Mouse (Mus musculus) ovary, adult 18-20 months (tissue): ENCODE data around the gene BC016579.
A peak's percentile ranks its signal among the peaks of the same experiment; 100 is the strongest.

ENCODE experiments used
- DNase-seq: peaks from one replicate; pipeline ENCODE4 v3.0.0; 2022; ENCODE audit warnings: low spot score, mixed read lengths

Gene BC016579

DNA sequence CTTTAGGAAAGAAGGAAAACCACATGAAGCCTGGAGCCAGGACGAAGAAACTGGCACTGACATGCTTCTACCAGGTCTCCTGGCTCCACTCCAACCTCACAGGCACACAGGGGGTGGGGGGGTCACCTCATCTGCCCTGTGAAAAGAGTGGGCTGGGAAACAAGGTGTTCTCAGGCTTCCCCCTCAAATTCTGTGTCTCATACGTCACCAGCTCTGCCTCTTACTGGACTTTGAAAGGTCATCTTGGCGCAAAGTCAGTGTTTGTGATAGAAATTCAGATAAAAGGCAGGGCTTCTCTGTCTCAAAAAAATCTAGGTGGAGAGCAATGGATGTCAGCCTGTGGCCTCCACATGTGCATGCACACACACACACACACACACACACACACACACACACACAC is 12.6 kb downstream of the BC016579 start:
- DNase-seq, result no peak

DNA sequence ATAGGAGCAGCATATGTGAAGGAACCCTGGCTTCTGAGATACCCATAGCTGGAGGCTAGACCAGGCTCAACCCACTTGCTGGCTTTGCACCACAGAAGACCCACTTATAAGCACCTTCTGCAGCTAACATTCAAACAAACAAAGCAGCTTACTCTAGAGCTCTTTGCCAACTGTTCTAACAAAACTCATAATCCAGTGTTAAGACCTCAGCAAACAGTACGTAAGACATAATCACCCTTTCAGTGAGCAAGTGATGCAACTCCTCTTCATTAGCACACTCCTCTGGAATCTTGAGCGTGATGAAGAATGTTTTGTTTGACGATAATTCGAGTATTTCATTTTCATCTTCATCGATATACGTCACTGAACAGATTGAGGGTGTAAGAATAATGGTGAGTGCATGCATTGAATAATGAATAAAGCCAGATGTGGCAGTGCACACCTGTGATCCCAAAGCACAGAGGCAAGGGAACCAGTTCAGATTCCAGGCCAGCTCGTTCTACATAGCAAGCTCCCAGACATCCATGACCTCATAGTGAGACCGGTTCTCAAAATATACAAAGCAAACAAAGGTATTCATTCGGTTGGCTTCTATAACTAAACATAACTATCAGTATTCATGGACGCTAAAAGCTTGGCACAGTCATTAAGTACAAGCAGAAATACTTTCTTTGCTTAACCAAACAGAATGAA is 13.7 kb downstream of the BC016579 start:
- no peak for DNase-seq

DNA sequence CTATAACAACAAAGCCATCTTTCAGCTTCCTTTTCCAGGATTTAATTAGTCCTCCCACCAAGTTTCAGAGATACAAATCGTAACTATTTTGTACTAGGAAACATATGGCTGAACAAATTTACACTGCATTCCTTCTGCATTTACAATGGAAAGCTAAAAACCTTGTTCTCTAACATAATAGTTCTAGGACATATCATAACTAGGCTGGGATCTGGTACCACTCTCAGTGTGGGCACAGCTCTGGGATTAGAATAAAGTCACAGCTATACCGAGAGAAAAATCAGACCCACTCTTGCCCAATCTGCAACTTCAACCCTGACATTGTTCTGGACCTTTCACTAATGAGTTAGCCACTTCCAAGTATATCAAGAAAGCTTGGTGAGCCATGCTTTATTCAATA is 18.0 kb downstream of the BC016579 start:
- no peak for DNase-seq

DNA sequence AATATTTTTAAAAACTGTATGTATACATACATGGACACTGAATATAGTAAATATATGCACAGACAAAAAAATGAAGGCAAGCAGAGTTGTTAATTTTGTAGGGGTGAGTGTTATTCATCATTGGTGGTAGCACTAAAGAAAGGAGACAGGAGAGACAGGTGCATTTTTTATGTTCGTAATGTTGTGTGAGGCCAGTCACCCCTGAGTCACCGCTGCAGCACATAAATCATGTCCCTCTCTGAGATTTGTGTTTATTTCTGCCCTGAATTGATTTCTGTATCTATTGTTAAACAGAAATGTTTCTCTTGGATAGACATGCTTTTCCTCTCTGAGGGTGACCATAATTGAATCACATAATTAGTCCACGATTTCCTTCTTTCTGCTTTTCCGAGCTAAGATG is 21.4 kb downstream of the BC016579 start:
- DNase-seq, result no peak

DNA sequence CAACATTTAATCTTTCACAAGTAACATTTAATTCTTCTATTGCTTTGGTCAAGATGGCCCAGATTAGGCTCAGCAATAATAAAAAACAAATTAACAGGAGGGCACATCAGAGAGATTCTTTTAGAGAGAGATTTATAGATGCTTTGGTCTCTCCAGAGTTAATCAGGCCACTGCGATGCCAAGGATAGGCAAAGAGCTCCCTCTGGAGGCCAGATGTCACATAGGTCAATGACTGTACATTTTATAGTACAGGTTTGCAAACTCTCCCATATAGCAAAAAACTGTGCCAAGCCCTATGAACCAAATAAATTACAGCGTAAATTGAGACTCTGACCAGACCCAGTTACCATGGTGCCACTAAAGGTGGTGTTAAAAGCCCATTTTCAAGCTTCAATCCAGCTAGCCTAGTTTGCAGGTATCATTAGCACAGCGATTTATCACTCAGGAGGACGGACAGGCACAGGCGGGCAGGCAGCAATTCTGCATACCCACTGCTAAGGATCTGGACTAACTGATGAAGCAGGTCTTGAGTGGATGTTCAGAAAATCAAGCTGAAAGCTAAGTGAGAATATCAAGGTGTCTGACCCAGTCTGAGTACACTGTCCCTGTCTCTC is 23.4 kb downstream of the BC016579 start:
- peak; percentile 8 for DNase-seq

DNA sequence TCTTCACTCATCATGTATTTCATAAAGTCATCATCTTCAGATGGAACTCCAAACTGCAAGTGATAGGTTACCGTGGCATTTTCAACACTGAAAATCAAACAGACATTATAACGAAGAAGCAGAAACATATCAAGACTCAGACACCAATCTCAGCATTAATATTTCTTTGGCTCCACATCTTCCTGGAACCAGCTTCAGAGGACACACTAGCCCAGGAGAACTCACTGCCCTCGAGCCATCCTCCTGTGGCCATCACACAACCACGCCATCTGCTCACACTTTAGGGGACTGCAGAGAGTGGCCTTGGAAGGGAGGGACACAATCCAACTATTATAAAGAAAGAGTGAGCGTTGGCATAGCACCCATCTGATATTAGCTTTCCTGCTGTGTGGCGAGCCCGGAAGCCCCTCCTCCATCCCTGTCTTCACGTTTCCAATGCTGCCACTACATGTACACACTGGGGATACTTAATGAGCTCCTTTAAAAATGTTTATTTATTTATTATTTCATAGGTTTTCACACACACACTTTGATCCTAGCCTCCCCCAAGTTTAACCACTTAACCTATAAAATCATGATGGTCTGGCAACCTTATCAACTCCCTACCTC is 24.3 kb downstream of the BC016579 start:
- no peak for DNase-seq

DNA sequence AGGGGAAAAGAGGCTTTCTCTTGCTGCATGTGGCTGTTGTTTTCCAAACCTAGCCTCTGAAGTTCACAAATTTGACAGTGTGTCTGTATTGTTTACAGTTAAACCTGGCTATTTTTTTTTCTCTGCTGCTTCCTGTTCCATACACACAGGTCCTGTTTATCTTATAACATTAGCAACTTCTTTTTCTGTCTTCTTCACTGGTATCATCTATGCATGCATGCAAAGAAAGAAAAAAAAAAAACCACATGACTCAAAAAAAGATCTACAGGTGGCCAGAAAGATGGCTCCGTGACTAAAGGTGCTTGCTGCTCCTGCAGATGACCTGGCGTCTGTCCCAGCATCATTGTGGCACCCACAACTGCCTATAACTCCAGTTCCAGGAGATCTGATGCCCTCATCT is 28.5 kb downstream of the BC016579 start:
- no peak for DNase-seq

DNA sequence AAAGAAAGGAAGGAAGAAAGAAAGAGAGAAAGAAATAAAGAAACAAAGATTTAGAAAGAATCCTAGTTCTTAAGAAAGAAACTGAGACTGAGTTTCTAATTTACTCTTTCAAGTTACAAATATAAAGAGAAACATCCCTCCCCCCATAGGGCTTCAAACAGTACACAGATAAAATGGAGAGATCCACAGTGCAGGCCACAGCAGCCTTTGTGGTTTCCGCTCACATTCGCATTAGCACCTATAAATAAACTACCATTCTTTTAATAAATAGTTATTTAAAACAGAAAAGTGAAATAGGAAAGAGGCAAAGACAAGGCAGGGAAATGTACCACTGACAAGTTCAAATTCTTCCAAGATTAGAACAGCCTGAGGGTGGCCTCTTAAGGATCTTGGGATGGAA is 29.1 kb downstream of the BC016579 start:
- no peak for DNase-seq

DNA sequence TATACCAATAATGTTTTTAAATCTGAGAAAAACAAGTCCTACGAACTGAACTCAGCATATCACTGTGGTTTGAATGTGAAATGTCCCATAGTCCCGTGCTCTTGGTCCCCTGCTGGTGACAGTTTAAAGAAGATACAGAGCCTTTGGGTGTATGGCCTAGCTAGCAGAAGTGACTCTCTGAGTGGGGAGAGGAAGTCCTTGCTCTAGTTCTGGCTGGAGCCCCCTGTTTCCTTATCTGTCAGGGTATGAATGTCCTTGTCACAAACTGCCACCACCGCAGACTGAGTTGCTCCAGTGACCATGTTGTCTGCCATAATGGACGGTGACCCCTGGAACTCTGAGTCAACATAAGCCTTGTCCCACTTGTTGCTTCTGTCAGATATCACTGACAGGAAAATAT is 30.6 kb downstream of the BC016579 start:
- DNase-seq, result no peak

DNA sequence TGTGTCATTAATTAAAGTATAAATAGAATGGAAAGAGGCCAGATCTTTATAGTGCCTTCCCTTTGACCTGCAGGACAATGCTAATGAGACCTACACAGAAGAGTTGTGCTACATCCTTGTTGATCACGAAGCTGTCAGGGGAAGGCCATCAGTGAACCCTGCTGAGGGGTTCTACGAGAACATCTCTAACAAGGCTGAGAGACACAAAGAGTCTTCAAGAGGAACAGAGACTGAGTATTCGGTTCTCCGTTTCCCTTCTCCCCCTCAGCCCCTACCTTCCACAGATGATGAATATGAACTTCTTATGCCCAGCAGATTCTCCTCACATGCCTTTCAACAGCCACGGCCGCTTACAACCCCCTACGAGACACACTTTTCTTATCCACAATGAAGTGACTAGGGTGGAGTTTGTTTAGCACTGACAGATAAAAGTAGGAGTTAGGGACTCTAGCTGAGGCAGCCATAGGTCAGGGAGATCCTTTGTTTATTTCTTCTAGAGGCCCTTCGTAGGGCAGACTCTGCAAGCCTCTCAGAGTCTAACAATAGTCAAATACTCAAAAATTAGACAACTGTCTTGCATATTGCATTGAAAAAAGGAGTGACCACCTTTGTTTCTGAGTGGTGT is 34.0 kb downstream of the BC016579 start:
- DNase-seq, result no peak

DNA sequence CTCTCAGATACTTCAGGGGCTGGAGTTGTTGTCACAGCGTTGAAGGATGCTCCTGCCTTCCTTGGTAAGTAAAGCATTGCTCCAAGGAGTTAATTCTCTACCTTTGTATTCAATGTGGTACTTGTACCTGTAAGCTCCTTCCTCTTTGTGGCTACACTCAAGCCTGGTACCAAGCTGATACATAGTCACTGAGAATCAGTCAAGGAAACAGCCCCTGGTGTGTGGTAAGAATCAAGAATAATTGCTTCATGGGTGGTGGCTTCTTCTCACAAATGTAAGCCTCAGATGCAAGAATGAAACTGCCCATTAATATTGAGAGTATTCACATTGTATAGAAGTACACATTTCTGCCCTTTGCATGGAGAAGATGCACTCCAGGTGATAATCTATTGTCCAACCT is 37.9 kb downstream of the BC016579 start:
- no peak for DNase-seq

DNA sequence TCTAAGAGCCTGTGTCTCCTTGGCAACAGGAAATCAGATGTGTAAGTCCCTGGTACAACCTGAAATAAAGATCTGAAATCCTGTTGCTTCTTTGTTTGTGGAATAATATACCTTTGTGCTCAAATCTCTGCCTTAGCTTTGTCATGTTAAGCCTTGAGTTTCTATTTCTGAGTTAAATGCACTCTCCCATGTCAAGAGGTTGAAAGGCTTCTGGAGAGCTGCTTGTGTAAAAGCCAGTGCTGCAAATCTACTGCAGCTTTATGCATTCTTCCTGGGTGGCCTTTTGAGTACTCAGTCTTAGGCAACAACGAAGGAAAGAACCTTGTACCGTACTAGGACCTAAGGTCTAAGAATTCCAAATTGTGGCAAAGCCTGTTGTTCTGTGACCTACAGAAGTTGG is 40.6 kb downstream of the BC016579 start:
- DNase-seq, result no peak

DNA sequence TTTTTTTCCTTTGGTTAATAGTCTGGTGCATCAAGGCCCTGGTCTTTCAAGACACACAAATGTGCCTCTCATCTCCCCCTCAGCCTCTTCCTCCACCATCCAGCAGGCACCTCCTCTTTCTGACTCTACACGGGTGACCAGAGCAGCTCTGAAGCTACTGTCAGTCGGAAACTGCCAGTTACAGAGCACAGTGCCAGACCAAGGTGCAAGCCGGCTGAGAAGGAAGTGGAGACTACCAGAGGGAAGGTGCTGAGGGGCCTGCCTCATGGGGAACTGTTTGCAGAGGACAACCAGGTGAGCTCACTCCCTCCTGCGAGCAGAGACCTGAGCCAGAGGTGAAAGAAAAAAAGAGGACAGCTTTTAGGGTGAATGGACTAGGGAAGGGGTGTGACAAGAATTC is 43.6 kb downstream of the BC016579 start, which contains the start of gene Gcsam:
Gene Gcsam (plus strand): TSS at position 114 of the 400 bp plus-strand sequence.
- DNase-seq, result no peak

DNA sequence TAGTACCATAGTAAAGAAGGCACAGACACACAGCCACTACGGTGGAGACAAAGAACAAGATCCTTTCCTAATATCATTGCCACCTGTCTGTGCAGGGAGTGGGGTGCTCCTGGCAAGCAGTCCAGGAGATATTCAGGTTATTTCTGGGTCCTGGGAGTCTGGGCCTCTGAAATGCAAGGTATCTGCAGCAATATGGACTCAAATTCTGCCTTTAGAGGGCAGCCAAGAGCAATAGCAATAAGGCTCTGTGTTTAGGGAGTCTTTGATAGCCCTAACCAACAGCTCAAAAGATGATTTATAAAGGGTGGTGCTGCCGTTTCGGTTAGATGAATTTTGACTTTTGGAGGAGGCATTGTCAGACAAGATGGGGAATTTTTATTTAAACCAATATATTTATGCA is 44.6 kb downstream of the BC016579 start:
- DNase-seq, result no peak

DNA sequence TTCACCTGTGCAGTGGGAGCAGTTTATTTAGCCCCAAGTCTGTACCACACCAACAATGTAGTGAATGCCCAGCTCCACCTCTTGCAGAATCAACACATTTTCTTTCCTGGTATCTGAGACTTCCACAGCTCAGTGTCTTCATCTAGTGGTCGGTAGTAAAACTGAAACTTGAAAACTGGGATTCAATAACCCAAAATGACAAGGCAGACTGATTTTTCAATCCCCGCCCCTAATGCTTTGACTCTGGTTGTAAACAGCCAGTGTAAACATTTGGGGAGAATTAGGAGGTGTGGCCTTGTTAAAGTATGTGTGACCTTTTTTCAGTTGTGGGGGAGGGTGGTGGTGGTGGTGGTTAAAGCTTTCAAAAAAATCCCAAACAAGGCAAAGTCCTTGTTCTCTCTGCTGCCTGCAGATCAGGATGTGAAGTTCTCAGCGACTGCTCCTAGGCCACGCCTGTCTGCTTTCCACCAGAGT is 45.4 kb downstream of the BC016579 start:
- DNase-seq, result no peak

DNA sequence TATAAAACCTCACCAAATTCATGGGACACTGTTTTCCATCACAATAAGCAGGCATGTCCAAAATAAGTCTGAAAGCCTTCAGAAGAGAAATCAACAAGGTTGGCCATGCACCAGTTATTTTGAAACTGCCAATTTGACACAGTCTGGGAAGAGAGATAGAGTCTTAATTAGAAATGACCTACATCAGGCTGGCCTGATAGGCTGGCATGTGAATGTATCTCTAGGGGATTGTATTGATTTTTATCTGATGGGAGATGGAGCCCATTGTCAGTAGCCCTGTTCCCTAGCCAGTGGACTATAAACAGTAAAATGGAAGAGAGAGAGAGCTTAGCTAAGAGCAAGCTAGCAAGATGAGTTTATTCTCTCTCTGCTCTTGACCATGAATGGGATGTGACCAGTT is 58.4 kb downstream of the BC016579 start:
- DNase-seq, result no peak

DNA sequence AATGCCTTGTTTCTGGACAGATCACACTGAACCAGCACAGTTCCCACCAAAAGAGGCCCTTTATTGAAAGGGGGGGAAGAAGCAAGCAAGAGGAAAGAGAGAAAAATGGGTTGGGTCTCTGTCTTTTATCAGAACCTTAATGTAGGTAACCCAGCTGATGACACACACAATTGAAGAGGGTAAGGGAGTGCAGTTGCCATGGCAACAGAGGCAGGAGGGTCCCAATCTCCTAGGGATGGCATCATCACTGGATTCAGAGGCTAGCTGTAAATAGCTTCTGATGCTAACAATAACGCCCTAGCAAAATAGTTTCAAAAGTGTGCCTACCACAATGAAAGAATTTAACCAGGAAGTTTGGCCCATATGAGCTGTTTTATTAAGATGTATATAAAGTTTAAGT is 60.2 kb downstream of the BC016579 start:
- no peak for DNase-seq

DNA sequence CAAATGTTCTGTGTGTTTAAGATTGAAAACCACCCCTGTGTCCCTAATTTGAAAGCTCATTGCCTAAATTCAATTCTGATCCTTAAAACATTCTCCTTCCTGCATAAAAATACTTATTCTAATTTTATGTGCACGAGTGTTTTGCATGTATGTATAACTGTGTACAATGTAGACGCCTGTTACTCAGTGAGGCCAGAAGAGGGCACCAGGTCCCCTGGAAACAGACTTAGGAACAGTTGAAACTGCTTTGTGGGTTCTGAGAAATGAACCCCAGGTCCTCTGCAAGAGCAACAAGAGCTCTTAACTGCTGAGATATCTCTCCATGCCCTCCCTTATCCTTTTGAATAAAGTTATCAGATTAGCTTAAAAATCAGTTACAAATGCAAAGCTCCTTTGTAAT is 71.4 kb downstream of the BC016579 start:
- no peak for DNase-seq

DNA sequence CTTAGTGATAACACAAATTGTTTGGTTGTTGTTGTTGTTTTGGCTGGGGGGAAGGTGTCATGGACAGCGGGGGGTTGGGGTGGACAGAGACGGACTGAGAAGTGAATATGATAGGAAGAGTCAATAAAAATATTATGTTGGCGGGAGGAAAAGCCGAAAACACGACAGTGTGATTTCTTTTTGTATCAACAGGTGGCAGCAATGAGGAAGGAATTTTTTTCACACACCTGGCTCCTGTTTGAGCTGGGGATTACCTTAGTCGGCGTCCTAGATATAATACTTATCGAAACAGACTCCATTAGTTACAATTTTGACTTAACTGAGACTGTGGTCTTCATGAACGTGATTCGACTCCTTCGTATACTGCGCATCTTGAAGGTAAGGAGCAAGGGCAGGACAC is 74.0 kb downstream of the BC016579 start:
- DNase-seq, result no peak
